Mouse (Mus musculus) embryo, embryonic 11 days (tissue): ENCODE measurements around the gene Eprs.

Source experiments
- DNase-seq: peaks from one replicate; pipeline ENCODE4 v3.0.0-alpha.2; 2015

Gene Eprs

DNA sequence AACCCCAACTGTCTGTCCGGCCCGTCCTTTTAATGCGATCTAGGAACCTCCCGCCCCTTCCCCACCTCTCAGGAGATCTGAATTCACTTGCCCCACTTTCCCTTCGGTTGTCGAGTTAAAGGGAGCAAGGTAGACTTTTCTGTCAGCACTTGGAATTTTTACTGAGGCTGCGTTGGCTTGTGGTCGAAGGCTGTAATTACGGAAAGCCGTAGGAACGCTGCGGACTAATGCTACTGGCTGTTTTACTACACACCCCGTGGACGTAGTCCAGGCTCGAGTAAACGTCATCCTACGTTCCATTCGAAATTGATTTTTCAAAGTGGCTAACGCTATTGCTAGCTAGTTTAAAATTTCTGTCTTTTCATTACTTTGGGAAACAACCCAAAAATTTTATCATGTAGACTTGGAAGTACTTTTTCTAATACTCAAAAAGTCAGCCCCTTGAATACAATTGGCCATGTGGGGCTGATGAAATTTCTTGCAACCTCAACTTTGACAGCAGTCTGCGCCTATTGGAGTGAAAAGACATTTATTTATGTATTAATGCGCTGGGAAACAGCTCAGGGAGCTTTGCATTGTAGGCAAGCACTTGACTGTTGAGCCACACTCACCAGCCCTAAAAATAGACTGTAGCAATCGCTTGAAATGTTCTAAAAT, 810 bp downstream of the Eprs start:
- DNase-seq, result peak; percentile 78

DNA sequence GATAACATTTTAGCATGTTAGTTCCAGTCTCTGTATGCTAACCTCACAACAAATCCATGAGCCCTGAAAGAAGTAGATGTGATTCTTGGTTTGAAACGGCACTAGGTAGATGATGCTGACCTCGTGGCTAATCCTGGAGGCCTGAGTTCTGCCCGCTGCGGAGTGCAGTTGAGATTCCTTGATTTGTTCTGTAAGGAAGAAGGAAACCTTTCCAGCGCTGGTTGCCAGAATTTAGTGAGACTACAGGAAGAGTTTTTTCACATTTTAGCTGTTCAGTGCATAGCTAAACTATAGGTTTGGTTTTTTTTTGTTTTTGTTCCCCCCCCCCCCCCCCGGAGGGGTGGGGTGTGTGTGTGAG, 1.3 kb downstream of the Eprs start:
- DNase-seq, result peak; percentile 4

DNA sequence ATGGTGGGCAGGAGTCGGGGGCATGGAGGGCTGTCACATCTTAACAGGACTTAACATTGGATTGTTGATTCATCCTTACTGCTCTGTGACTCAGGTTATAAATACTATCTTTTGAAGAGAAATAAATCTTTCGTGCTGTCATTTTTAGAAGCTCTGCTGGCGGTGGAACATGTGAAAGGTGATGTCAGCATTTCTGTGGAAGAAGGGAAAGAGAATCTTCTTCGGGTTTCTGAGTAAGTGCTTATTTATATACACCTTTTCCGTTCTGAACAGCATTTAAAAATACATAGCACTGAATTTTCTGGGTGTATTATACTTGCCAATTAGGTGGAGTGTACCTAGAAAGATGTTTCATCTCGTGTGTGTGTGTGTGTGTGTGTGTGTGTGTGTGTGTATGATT, 4.5 kb downstream of the Eprs start:
- no peak for DNase-seq

DNA sequence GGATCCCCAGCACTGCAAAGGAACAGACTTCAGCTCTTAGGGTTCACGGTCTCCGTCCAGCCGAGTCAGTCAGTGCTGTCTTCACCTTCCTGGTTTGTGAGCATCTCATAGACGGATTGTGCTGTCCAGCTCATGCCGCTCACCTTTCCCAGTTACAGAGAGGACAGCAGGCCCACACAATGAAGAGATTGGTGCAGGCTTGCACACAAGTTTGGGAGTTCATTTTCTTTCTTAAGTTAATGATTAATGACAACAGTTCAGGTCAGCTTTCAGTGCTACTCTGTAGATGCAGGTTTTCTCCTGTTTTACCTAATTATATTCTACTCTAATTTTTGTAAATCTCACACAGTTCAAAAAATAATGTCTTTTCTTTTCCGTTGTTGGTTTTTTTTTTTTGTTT, 7.1 kb downstream of the Eprs start:
- DNase-seq, result no peak

DNA sequence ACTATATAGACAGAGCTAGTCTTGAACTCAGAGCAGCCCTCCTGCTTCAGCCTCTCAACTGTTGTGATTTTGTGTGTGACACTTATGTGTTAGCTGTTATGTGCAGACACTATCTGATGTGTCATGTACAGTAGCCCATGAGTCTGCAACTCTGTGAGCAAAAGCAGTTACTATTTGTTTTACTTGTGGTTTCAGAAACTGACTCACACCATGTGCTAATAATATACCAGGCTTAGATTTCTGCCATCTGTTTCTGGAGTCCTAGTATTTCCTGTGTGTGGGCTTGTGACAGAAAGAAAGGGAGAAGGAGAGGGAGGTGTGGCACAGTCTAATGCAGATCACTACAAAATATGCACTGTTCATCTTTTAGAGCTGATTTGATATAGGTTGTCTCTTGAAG, 13.5 kb downstream of the Eprs start:
- DNase-seq, result no peak

DNA sequence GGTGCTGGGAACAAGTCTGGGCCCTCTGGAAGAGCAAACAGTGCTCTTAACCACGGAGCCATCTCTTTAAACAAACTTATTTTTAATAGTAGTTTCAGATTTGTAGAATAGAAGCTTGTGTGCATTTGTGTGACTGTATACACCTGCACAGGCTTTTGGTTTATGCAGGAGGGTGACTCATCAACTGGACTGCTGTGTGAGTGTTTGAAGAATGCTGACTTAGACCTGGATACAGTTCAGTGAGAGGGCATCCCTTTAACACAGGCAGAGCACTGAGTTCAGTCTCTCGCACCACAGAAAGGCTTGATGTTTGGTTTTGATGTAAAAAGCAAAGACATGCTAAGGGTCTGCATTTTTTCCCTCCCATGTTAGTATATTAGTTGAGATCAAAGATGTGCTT, 14.6 kb downstream of the Eprs start:
- no peak for DNase-seq

DNA sequence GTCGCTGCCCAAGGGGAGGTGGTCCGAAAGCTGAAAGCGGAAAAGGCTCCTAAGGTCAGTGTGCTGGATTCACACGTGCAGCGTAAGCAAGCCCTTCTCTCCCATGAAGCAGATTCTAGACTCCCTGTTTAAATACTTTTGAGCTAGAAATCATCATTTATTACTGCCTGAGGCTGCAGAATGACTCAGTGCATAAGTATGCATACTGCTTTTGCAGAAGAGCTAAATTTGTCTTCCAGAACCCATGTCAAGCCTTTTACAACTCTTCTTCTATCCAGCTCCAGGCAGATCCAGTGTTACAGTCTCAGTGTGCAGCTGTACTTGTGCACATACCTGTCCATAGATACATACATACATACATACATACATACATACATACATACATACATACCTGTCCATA, 38.8 kb downstream of the Eprs start:
- DNase-seq, result no peak

DNA sequence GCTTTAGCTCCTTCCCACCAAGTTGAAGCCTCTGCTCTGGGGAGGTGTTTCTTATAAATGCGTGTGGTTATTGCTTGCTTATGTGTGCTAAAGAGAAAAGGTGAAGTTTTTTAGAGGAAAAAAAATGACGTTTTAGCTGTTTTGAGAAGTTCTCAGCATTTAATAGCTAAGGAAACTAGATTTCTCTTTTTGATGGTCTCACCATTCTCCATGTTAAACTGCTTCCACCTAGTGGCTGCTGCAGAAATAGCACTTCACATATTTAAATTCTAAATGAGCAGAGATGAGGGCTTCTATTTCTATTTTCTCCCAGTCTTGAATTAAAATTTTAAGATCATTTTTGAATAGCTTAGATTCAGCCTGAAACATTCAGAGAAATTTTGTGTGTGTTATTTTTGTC, 41.2 kb downstream of the Eprs start:
- peak; percentile 65 for DNase-seq

DNA sequence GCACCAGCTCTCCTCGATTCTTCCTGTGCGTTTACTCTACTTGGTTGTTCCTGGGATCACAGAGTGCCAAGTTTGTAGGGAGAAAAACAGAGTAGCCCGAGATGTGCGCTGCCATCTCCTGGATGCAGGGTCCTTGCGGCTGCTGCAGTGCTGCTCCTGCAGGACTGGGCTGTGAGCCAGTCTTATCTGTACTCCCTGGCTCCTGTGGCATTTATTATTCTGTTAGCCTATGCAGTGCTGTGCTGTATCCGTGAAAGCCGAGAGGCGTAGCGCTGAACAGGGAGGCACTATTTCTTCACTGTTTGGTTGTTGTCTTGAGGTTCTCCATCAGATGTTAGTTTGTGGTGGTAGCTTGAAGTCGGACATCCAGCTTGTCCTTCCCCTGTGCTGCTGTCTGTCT, 43.1 kb downstream of the Eprs start:
- no peak for DNase-seq

DNA sequence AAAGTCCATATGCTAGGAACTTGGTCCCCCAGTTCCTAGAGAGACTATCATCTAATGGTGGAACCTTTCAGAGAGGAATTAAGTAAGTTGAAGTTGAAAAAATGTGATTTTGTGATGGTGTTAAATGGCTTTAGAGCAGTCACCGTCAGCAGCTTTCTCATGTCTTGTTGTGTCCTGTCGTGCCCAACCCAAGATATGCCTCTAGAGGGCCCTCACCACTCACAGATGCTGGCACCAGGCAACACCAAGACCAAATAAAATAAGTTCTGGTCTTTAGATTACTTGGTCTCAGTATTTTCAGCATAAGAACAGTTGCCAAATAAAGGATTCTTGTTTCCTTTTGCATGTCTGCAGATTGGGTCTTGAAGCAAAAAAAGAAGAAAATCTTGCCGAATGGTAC, 47.0 kb downstream of the Eprs start:
- DNase-seq, result peak; percentile 24

DNA sequence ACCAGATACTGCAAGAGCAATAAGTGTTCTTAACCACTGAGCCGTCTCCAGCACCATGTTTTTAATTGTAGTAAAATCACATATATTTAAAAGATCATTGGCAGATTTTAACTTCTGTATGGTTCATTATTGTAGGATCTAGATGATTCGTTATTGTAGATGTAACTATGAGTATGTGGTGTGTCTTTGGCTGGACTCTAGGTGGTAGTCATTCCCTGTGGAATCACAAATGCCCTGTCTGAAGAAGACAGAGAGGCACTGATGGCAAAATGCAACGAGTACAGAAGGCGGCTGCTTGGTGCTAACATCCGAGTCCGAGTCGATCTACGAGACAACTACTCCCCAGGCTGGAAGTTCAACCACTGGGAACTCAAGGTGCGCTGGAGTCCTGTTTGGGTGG, 55.2 kb downstream of the Eprs start:
- DNase-seq, result no peak

DNA sequence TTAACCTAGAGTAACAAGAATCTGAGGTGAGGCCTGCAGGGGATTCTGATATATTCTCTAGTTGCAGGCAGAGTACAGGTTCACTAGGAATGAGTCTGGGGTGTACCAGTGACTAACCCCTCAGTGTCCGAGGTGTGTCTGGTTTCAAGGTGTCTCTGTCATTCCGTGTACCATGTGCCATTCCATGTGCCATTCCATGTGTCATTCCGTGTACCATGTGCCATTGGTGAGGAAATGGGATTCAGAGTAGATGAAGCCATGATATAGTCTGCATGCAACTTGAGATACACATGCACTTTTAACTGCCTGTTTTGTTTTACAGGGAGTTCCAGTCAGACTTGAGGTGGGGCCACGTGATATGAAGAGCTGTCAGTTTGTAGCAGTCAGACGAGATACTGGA, 57.0 kb downstream of the Eprs start:
- DNase-seq, result no peak

DNA sequence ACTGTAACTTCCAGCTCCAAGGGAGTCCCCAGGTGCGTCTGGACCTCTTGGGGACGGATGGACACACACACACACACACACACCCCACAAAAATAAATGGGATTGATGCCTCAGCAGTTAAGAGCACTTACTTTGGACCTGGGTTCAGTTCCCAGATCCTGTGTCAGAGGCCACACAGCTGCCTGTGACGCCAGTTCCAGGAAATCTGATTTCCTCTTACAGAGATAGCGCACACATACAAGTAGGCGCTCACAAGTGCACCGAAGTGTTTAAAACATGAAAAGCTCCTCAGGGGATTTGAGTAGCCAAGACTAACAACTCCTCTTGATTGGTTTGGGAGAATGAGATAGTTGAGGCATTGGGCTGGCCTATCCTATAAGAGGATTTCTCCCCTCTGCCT, 57.9 kb downstream of the Eprs start:
- DNase-seq, result no peak

DNA sequence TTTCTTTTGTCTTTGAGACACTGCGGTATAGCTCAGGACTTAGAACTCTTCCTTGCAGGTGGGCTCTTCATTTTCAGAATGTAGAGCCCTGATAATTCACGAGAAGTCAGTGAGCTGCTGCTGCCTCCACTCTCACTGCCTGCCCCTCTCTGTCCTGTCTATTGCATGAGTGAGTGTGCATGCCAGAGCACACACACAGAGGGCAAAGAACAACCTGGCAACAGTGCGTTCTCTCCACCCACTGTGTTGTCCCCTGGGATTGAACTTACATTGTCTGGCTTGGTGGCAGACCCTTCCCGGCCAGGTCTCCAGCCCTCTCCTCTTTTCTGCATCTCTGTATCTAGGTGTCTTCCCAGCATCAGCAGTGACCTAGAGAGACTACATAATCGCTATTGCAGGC, 63.7 kb downstream of the Eprs start:
- no peak for DNase-seq

DNA sequence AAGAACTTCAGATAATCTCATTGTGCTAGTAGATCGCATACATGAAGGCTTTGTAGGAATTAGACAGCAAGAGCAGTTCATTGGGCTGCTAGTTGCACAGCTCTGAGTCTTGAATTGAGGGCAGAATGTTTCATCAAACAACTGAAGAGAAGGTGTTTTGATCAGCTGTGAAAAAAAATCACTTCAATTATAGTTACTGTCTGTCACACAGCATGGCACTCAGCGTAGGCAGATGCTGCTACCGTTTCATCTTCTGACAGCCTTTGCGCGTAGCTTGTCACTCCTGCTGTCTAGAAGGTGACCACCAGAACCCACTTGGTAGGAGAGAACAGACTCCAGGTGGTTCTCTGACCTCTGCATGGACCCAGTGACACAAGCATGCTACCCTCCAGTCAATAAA, 67.6 kb downstream of the Eprs start:
- no peak for DNase-seq

DNA sequence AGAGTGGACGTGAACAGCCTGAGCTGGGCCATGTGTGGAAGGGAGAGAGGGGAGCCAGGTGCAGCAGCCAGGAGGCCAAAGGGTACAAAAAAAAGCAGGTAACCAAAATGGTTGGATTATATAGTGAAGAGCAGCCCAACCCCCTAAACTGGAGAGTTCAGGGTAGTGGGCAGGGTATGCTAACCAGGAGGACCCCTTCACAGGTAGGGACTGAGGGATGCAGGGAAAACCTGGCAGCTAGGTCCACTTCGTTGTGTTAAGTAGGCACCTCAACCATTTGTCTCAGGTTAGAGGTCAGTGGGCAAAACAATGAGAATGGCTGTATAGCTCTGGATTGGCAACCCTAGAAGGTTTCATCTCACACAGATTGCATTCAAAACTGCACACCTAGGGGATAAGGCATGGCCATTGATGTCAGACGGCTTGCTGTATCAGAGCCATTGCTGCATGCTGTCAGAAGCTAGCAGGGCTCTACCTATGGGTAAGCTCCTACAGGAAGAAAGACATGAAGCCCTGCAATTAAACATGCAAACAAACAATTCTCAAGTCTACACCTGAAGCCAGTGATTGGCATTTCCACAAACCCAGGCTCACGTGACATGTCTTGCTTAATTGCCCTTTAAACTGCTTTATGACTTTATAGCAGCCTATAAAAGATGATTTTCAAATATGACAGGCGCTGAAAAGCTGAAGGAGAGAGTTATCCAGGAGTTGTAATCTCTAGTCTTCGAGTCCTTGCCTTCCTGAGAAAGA, 68.6 kb downstream of the Eprs start:
- no peak for DNase-seq

DNA sequence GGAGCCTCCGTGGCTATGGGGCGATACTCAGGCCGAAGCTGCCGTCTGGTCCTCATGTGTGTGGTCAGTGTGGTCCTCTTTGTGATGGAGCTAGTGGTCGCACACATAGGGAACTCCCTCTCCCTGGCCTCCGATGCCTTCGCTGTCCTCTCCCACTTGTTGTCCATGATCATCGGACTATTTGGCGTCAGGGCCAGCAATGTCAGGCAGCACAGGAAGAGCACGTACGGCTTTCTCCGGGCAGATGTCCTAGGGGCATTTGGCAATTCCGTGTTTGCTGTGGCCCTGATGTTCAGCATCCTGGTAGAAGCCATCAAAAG, 69.1 kb downstream of the Eprs start:
- no peak for DNase-seq

DNA sequence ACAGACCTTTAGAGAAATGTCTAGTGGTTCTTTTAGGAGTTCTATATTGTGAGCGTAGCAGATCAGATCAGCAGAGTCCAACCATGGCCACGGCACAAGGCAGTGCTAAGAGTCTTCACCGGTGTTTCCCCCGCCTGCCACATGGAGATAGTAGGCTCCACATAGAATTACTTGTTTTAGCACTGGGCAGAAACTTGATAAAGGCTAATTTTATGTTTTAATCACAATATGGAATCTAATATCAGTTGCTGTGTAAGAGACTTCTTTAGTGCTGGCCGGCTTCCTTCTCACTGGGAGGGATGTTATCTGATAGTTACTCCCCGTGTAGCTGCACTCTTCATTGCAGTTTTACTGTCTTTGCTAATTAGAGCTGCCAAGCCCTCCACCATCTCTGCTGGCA, 70.3 kb downstream of the Eprs start:
- no peak for DNase-seq

DNA sequence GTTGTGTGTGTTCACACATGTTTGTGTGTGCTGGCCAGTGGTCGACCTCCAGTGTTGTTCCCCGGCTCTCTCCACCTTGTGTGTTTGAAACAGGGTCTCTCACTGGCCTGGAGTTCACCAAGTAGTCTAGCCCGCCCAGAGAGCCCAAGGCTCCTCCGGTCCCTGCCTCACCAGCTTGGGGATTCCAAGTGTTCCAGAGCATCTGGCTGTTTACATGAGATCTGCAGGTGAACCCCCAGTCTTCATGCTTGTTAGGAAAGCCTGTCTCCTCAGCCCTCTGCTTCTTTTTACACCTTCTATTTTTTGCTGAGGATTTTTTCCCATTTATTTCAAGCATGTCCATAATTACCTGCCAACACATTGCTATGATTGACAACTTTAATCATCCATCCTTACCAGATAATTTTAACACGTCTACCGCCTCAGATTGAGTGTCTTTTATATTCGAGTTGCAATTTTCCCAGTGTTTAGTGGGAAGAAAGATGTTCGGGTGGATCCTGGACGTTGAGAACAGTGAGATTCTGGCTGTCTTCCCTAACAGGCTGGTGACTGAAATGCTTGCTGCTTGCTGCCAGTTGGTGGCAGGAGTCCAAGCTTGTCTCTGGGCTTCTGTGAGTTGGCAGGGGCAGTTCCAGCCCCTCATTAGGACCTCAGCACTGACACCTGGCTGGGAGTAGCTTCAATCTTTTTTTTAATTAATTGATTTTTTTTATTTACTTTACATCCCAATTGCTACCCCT, 76.2 kb downstream of the Eprs start:
- DNase-seq, result no peak

DNA sequence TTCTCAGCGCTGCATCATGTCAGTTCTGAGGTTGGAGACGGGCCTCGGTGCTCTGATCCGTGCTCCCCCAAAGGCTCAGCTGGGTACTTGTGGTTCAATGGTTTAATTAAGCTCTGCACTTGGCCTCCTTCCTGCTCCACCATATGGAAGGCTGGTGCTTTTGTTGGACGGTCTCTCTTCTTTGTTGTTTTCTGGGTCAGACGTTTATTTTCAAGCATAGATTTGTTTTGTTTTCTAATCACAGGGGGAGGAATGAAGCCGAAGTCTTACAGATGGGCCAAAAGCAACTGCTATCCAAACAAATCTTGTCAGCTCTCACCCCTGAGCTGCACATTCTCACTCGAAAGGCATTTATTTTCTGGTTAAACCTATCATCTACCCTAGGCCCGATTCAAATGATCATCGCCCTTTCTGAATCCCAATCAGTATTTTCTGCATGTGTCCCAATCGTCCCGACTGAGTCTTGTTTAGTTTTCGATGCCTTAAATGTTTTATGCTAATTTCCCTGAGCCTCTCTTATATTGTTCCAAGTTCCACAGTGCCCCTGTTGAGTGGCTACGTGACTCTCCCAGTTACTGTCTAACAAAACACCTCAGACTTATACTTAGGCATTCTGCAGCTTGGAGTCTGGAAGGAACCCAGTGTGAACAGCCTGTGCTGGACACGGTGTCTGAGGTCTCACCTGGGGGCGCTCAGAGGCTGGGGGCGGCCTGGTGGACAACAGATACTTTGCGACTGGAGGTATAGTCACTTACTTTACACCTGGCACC, 79.0 kb downstream of the Eprs start:
- peak; percentile 17 for DNase-seq

DNA sequence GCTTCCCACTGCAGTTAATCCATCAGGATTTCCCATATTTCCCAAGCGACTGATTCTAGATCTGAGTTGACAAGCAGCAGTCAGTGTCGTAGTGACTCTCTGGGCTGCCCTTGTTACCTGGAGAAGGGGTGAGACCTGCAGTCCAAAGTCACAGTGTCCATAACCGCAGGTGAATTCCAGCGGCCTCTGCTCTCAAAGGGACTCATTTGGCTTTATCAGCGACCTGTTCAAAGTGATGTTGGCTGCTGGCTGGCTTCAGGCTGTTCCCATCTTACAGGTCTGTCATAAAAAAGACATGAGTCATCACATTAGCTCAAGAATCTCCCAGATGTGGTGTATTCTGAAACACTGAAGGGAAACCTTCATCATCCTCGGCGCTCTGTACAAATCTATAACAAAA, 86.1 kb downstream of the Eprs start:
- DNase-seq, result no peak

DNA sequence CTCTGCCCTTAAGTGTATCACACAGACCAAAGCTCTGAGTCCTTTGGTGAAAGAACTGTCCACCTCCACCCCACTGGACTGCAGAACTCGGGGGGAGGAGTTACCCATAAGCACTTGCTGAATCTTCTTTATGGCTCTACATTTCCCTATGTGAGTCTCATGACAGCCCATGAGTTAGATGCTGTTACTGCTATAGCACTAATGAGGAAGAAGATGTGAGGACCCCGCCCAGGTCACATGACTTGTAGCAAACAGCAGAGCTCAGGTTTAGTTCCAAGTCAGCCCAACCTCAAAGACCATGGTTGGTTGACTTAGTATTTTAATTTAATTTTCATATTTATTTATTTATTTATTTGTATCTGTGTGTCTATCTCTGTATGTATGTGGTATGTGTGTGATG, 86.9 kb downstream of the Eprs start:
- DNase-seq, result no peak

DNA sequence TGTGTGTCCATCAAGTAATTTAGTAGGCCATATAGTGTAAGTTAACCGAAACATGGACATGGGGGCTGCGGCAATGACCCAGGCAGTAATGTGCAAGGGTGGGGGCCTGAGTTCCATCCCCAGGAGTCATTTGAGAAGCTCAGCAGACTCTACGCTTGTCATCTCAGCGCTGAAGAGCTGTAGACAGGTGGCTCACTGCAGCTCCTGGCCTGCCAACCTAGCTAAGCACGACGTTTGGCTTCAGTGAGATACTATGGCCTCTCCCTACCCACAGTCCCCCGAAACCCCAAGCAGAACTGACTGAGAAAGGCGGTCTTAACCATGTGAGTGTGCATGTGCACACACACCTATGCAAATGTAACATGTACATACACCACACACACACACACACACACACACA, 88.2 kb downstream of the Eprs start:
- no peak for DNase-seq

DNA sequence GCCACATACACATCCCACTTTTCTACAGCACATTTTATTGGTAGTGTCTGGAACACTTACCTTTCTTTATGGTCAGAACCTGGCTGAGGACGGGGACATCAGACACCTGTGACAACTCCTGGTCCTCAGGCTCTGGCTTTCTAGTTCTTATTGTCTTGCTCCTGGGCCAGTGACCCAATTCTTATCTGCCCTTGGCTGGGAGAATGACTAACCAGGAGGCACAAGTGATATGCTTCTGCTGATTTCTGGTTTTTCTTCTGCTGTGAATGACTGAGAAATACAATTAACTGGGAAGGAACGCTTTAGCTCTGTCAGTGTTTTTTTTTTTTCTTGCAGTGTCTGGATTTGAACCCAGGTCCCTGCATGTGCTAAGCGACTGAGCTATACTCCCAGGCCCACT, 88.7 kb downstream of the Eprs start:
- no peak for DNase-seq
